Mouse (Mus musculus) heart, postnatal 0 days (tissue): Measurements from ENCODE around the gene Nav2.

Experiments
- CTCF ChIP-seq: IDR thresholded peaks from 2 replicates; pipeline ENCODE4 v1.5.1; 2016; ENCODE audit warnings: antibody characterized with exemption, control low read depth, low read depth
- EP300 ChIP-seq: IDR thresholded peaks from 2 replicates; pipeline ENCODE4 v1.6.1; 2016; ENCODE audit warnings: antibody characterized with exemption, low read depth

DNA sequence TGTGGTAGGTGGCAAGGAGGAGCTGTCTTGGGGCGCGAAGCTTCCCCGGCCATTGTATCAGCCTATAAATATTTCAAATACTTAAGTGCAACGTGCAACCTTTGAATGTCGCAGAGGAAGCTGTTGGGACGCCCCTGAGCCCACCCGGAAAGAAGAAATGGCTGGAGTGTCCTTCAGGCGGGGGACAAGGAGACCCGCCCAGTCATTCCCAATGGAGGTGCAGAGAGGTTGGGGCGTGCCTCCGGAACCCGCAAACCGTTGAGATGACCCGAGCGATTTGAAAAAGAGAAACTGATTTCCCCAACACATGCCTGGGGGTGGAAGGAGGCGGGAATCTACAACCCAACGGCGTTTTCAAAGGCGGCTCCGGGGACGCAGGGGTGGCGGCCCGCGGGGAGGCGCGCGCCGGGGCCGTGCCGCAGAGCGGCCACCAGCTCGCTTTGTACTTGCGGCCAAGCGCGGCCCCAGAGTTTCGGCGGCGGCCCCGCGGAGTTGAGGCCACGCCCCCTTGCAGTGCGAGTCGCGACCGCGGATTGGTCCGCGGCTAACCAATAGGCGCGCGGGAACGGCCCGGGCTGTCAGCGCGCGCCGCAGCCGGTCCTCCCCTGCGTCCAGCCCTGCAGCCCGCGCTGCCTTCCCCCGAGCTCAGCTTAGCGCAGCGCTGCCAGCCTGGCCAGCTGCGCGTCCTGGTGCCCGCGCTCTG is 337.2 kb downstream of the Nav2 start:
- TF ChIP-seq CTCF (no peak), EP300 (peak; percentile 51; the same call in 1 of the 2 replicates)
